Mouse (Mus musculus): ENCODE results near the gene Erc1. TPM values are rescaled to one million over a fixed set of nuclear protein-coding genes. Genes with fewer than 3 reads are reported as not detected.

Erc1 gene
- polyA plus RNA-seq, 1 experiment from 2014 or later: 35.7 TPM

DNA sequence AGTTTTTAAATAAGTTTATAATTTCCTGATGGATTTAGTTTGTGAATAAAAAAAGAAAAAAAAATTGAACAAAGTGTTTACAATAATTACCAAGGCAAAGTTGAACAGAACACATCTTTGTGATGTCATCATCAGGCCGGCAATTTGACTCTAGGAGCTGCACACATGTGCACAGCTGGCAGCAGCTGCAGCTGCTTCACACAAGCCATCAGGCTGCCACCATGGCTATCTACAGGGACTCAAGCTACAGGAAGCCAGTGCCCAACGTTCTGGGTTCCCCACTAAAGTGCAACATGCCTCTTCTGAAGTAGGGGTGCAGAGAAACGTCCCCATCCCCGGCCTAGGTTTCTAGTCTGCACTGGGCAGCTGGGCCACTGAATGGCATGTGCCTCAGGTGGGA lies 277.2 kb downstream of the Erc1 start:
- peaks cover 27% of the 10 kb centered on the region for H3K36me3 ChIP-seq
- ATAC-seq (ENCODE audit: low FRiP score, low read depth): no peak
- WGBS: 84% methylated on average over 4 of the region's 4 CpGs

DNA sequence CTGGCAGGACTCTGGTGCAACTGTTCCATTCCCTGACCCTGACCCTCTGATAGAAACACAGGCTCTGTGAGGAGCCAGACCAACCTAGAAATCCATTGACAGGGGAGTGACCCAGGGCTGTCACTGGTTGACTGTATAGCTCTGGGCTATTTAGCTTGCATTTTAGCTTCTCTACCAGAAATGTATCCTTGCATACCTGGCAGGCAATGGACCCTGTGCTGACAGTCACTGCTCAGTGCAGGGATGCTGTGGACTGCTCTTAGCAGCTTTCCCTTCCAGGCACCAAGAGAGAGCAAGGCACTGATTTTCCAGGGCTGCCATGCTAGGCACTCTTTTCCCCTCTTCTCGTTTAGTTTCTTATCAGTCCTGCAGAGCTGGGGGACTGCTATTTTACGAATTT lies 279.6 kb downstream of the Erc1 start:
- no peaks in the 10 kb centered on the region for H3K4me1 ChIP-seq
- no peak for ATAC-seq (ENCODE audit: low FRiP score, low read depth)
- H3K9me3 ChIP-seq: no peaks in the 10 kb centered on the region
- no peaks in the 10 kb centered on the region for H3K27me3 ChIP-seq (replicated peaks)
- H3K4me2 ChIP-seq (replicated peaks): no peak overlapping the region
- no peak overlapping the region for H3K27ac ChIP-seq
- peaks cover 9% of the 10 kb centered on the region; the same call in 1 of the 2 replicates for H3K36me3 ChIP-seq
- WGBS: 88% methylated on average over 2 of the region's 2 CpGs
- H3K4me3 ChIP-seq: no peak overlapping the region
- no peak overlapping the region for H3K9ac ChIP-seq

More for the DNA sequence above, 277.2 kb downstream of the Erc1 start:
- Histone ChIP-seq H3K9ac (no peak overlapping the region), H3K9me3 (no peaks in the 10 kb centered on the region), H3K4me2 (replicated peaks) (no peak overlapping the region), H3K27ac (no peak overlapping the region), H3K4me1 (no peaks in the 10 kb centered on the region), H3K27me3 (replicated peaks) (no peaks in the 10 kb centered on the region), H3K4me3 (no peak overlapping the region)

DNA sequence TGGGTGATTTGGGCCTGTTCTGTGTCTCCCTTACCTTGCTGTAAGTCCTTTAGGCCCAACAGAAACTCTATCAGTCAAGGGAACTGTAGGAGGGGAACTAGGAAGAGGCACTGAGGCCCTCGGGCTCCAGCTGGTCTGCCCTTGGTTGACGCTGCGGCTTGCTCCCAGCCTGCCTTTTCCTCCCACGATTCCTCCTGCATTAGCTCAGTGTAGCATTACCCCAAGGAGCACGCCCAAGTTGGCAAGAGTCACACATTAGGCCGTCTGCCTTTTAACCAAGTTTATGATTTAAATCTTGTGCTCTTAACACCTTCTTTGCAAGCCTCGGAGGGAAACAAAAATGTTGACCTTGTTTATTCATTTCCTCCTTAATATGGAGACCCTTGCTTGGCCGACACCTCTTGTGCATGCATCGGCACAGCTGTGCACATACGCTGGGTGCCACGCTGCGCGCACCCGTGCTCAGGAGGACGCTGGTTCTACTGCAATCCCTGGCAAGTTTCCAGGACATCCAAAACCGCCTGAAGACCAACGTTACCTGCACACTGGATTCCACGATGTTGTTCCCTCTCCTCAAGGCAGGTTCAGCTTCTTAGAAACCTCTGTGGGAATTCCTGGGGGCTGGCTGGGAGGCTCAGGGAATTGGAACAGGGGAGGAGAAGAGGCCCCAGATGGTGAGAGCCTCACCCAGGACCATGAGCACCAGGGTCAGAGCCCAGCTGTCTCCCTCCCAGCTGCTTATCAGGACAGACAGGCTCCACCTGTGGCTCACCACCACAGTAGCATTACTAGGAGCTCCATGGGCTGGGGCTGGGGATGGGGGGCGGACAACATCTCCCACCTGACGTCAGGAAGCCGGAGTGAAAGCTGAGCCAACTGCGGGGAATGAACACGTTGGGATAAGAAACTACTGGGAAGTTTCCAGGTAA lies 282.3 kb downstream of the Erc1 start:
- H3K36me3 ChIP-seq: no peaks in the 10 kb centered on the region
- no peak for ATAC-seq (ENCODE audit: low FRiP score, low read depth)
- H3K4me3 ChIP-seq: no peak overlapping the region
- no peak overlapping the region for H3K4me2 ChIP-seq (replicated peaks)
- H3K27ac ChIP-seq: no peak overlapping the region
- WGBS: 92% methylated on average over 23 of the region's 23 CpGs
- no peaks in the 10 kb centered on the region for H3K9me3 ChIP-seq
- H3K27me3 ChIP-seq (replicated peaks): no peaks in the 10 kb centered on the region
- no peaks in the 10 kb centered on the region for H3K4me1 ChIP-seq
- no peak overlapping the region for H3K9ac ChIP-seq

DNA sequence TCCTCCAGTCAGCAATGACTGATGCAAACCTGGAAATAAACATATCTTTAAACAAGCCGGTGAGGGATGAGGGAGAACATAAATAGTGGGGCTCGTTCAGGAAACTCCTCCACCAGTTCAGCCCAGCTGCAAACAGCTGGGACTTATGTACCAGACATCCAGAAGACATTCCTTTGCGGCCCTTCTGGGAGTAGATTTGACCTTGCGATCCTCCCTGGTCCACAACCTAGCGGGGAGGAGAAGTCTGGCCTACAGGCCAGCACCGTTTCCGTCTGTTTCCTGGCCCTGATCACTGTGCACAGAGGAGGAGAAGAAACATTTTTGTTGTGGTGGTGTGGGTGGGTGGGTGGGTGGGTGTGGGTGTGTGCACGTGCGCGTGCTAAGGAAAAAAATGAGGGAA lies 285.4 kb downstream of the Erc1 start:
- WGBS: 81% methylated on average over 10 of the region's 10 CpGs
- H3K36me3 ChIP-seq: no peaks in the 10 kb centered on the region
- no peaks in the 10 kb centered on the region for H3K27me3 ChIP-seq (replicated peaks)
- no peak overlapping the region for H3K27ac ChIP-seq
- no peaks in the 10 kb centered on the region for H3K9me3 ChIP-seq
- H3K4me3 ChIP-seq: no peak overlapping the region
- no peak for ATAC-seq (ENCODE audit: low FRiP score, low read depth)
- no peaks in the 10 kb centered on the region for H3K4me1 ChIP-seq
- H3K4me2 ChIP-seq (replicated peaks): no peak overlapping the region
- no peak overlapping the region for H3K9ac ChIP-seq

DNA sequence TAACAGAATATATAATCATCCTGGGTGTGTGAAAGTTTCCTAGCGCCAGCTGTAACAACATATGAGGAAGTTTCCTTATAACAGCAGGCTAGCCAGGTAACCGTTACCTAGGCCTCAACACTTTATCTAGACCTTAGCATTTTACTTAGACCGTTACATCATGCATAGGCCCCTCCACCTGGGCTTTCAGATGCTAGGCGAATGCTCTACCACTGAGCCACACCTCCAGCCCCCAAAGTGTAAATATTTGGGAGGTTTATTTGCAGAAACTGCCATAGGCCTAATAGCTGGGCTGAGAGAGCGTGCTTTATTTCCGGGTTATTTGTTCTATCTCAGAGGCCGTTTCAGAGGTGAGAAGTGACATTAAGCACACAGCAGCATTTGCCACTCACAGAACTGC lies 289.1 kb downstream of the Erc1 start:
- 70% methylated on average over 7 of the region's 7 CpGs for whole genome bisulfite sequencing

DNA sequence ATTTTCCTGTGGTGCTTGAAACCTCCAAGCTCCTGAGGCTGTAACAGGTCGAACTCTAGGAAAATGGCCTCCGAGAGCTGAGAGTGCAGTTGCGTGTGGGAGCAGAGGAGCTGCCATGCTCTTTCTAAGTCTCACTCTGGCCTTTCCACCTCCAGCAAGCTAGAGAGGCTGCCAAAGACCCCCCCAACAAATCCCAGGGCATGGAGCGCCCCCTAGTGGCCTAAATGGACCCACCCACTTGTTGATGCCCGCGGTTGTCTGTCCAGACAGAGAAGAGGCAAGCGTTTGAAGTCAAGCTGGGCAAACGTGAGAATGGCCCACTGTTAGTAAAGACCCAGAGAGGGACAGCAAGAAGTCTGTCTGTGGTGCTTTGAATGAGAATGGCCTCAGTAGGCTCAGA lies 293.5 kb downstream of the Erc1 start:
- ATAC-seq (ENCODE audit: low FRiP score, low read depth): no peak
- WGBS: 74% methylated on average over 8 of the region's 8 CpGs
- Histone ChIP-seq H3K4me1 (no peaks in the 10 kb centered on the region), H3K9me3 (no peaks in the 10 kb centered on the region), H3K4me2 (replicated peaks) (no peak overlapping the region), H3K36me3 (no peaks in the 10 kb centered on the region), H3K27me3 (replicated peaks) (no peaks in the 10 kb centered on the region), H3K9ac (no peak overlapping the region), H3K4me3 (no peak overlapping the region), H3K27ac (no peak overlapping the region)

More for the DNA sequence above, 289.1 kb downstream of the Erc1 start:
- Histone ChIP-seq H3K4me3 (no peak overlapping the region), H3K4me1 (no peaks in the 10 kb centered on the region), H3K27me3 (replicated peaks) (no peaks in the 10 kb centered on the region), H3K9me3 (no peaks in the 10 kb centered on the region), H3K9ac (no peak overlapping the region), H3K4me2 (replicated peaks) (no peak overlapping the region), H3K27ac (no peak overlapping the region), H3K36me3 (no peaks in the 10 kb centered on the region)
- ATAC-seq (ENCODE audit: low FRiP score, low read depth): no peak

DNA sequence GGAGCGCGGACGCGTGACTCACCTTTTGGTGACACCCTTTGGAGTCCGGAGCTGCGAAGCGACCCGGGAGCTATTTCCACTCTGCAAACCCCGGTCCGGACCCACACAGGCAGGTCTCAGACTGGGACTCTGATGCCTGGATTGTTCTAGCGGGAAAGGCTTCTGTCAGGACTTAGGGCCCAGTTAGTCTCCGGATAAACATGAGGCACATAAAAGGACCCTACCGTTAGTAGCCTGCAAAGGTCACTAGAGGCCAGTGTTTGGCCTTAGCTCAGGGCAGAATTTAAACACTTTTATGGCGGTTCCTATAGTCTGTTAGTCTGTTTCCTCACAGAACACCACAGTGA lies 303.5 kb downstream of the Erc1 start:
- H3K4me1 ChIP-seq: peaks cover 13% of the 10 kb centered on the region
- peak; percentile 27; the same call in 1 of the 2 replicates for ATAC-seq (ENCODE audit: low FRiP score, low read depth)
- no peak overlapping the region for H3K27ac ChIP-seq
- peak overlapping the region; percentile 99 for H3K4me2 ChIP-seq (replicated peaks)
- H3K36me3 ChIP-seq: no peaks in the 10 kb centered on the region
- H3K9me3 ChIP-seq: no peaks in the 10 kb centered on the region
- peak overlapping the region; percentile 78 for H3K9ac ChIP-seq
- H3K27me3 ChIP-seq (replicated peaks): peaks cover 22% of the 10 kb centered on the region
- H3K4me3 ChIP-seq: peak overlapping the region; percentile 77
- WGBS: 1% methylated on average over 14 of the region's 14 CpGs

DNA sequence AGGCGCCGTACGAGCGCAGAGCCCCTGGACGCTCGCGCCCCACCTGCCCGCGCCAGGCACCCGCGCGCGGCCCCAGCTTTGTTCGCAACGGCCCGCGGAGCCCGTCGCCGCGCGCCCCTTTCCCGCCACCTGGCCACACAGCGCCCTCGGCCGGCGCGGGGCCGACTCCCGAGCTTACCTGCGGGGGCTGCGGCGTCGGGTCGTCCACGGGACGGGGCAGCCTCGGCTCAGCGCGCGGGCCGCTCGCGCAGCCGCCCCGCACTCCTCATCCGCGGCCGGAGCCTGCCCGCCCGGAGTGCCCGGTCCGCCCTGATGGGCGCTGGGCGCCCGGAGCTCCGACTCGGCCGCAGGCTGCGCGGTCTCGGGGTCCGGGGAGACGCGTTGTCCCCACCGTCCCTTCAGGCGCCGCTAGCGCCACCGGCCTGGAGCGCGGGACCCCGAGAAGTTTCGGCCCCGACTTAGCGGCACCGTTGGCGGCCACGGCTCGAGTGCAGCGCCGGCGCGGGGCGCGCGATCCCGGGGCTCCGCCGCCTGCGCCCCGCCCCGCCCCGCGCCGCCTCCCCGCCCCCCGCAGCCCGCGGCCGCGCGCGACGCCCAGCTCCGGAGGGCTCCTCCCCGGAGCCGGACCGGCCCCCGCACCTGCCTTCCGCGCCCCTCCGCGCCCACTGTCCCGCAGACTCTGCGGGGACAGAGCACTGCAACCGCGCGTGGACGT lies 304.0 kb downstream of the Erc1 start, which contains the start of gene Wnt5b:
Wnt5b (minus strand) TSS at position 545 of the 715 bp plus-strand sequence.
- Histone ChIP-seq H3K9ac (peak within 1 kb of the TSS; percentile 78), H3K4me1 (peaks cover 13% of the 10 kb centered on the region), H3K27me3 (replicated peaks) (peaks cover 22% of the 10 kb centered on the region), H3K4me2 (replicated peaks) (peak within 1 kb of the TSS; percentile 99), H3K36me3 (no peaks in the 10 kb centered on the region), H3K9me3 (no peaks in the 10 kb centered on the region), H3K27ac (no peak within 1 kb of the TSS), H3K4me3 (peak within 1 kb of the TSS; percentile 77)
- ATAC-seq (ENCODE audit: low FRiP score, low read depth): peak; percentile 81
- under 1% methylated on average over 95 of the region's 120 CpGs for WGBS

DNA sequence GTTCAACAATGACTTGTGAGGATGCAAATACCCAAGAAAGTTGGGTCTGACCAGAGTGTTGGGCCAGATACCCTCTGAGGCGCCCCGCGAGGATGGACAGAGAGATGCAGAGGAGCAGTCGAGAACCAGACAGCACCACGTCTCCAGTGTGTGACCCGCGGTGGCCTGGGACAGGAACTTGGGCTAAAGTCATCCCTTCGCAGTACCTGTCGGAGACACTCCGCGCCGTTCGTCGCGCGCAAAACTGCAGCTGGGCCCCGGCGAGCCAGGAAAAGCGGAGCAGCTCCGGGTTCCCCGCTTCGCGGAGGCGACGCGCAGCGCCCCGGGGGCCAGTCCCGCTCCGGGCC lies 304.5 kb downstream of the Erc1 start:
- H3K27ac ChIP-seq: no peak overlapping the region

DNA sequence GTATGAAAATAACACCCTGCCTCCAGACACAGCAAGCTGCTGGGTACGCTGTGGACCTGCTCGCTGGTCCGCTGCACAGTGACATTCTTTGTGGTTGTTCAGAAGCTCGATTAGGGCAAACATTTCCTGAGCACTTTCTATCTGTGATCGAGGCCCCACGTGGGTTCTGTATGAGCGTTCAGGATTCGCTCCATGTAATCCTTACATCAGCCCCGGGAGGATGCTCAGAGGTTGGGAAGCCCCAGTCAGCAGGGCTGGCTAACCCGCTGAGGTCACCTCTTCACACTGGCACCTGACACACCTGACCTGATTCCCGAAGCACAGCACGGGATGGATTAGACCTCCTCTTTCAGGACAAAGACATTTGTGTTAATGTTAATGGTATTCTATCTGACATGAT lies 312.1 kb downstream of the Erc1 start:
- no peak overlapping the region for H3K4me3 ChIP-seq
- H3K36me3 ChIP-seq: no peaks in the 10 kb centered on the region
- no peak overlapping the region for H3K9ac ChIP-seq
- H3K4me1 ChIP-seq: no peaks in the 10 kb centered on the region
- 88% methylated on average over 12 of the region's 12 CpGs for WGBS
- H3K27me3 ChIP-seq (replicated peaks): no peaks in the 10 kb centered on the region
- no peak overlapping the region for H3K27ac ChIP-seq
- H3K4me2 ChIP-seq (replicated peaks): no peak overlapping the region
- ATAC-seq (ENCODE audit: low FRiP score, low read depth): no peak
- no peaks in the 10 kb centered on the region for H3K9me3 ChIP-seq

More for the DNA sequence above, 304.5 kb downstream of the Erc1 start:
- 2% methylated on average over 30 of the region's 30 CpGs for WGBS
- peak; percentile 75 for ATAC-seq (ENCODE audit: low FRiP score, low read depth)
- H3K4me3 ChIP-seq: peak overlapping the region; percentile 77
- H3K36me3 ChIP-seq: no peaks in the 10 kb centered on the region
- H3K9me3 ChIP-seq: no peaks in the 10 kb centered on the region
- peak overlapping the region; percentile 78 for H3K9ac ChIP-seq
- peaks cover 13% of the 10 kb centered on the region for H3K4me1 ChIP-seq
- peaks cover 22% of the 10 kb centered on the region for H3K27me3 ChIP-seq (replicated peaks)
- peak overlapping the region; percentile 99 for H3K4me2 ChIP-seq (replicated peaks)

DNA sequence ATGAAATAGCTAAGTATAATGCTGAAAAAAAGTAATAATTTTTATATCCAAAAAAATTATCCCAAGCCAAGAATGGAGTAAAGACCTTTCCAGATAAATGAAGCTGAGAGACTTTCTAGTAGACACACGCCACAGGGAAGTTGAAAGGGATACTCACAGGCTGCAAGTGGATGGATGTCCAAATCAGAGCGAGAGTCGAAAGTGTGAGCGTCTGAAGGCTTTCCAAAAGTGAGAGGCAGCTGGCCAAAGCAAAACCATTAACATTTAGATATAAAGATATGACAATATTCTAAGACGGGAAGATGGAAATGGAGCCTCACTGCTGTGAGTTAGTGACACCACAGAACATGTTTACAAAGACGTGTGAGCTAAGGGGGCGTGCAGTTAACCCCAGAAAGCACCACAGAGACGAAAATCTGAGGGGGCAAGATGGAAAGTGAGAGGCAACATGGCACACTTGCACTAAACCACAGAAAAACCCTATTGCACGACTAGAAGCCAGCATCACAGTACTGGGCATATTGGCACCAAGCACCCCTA lies 314.7 kb downstream of the Erc1 start:
- no peak for ATAC-seq (ENCODE audit: low FRiP score, low read depth)
- Histone ChIP-seq H3K9me3 (no peaks in the 10 kb centered on the region), H3K4me1 (no peaks in the 10 kb centered on the region), H3K27me3 (replicated peaks) (no peaks in the 10 kb centered on the region), H3K27ac (no peak overlapping the region), H3K9ac (no peak overlapping the region), H3K4me3 (no peak overlapping the region), H3K36me3 (no peaks in the 10 kb centered on the region), H3K4me2 (replicated peaks) (no peak overlapping the region)
- 88% methylated on average over 9 of the region's 9 CpGs for WGBS

DNA sequence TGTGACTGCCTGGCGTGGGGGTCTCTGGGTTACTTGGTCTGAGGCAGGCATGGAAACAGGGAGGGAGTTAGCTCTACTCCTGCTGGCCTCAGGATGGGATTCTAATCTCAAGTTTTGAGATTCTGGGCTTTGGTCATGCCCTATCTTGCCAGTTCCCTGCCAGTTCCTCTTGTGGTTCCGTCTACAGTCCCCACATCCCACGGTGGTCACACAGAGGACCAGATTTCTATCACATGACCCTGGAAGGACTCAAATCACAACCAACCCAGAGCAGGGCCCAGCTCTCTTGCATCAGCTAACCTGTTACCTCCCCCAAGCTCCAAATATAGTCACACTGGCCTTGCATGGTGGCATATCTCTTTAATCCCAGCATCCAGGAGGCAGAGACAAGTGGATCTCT lies 318.3 kb downstream of the Erc1 start:
- no peak for ATAC-seq (ENCODE audit: low FRiP score, low read depth)
- H3K9me3 ChIP-seq: no peaks in the 10 kb centered on the region
- no peaks in the 10 kb centered on the region for H3K36me3 ChIP-seq
- no peaks in the 10 kb centered on the region for H3K4me1 ChIP-seq
- no peak overlapping the region for H3K4me2 ChIP-seq (replicated peaks)
- no peaks in the 10 kb centered on the region for H3K27me3 ChIP-seq (replicated peaks)
- H3K9ac ChIP-seq: no peak overlapping the region
- WGBS: 88% methylated on average over 3 of the region's 3 CpGs
- no peak overlapping the region for H3K4me3 ChIP-seq
- H3K27ac ChIP-seq: no peak overlapping the region
